Mouse (Mus musculus) lung, postnatal 0 days (tissue): Measurements from ENCODE around the gene Coro1b. TPM values are rescaled to one million over a fixed set of nuclear protein-coding genes. Genes with fewer than 3 reads are reported as not detected.

Experiments used
- ATAC-seq: fragments of 200-750 bp; cut with Nextera tagmentation; 2 replicates; pipeline ENCODE4 v1.8.0; 2017; ENCODE audit warnings: moderate library complexity
- DNase-seq: peaks from one replicate; pipeline ENCODE4 v3.0.0-alpha.2; 2016; ENCODE audit warnings: low spot score
- H3K27ac ChIP-seq: fragments of 300-500 bp; sonication (generic); 2 replicates; pipeline ENCODE4 v1.5.1; 2014; ENCODE audit warnings: antibody characterized with exemption, mild to moderate bottlenecking, low read length, mixed read lengths
- H3K27me3 ChIP-seq: fragments of 300-500 bp; sonication (generic); replicated peaks from 2 replicates; pipeline ENCODE4 v1.6.1; 2014; ENCODE audit warnings: low read length, mixed read lengths; ENCODE audit not compliant: insufficient read depth
- H3K36me3 ChIP-seq: fragments of 300-500 bp; sonication (generic); 2 replicates; pipeline ENCODE4 v1.6.1; 2014; ENCODE audit warnings: low read length, mixed read lengths; ENCODE audit not compliant: insufficient read depth
- H3K4me1 ChIP-seq: fragments of 300-500 bp; sonication (generic); 2 replicates; pipeline ENCODE4 v1.6.1; 2014; ENCODE audit warnings: antibody characterized with exemption, low read depth, low read length, mixed read lengths; ENCODE audit not compliant: insufficient read depth
- H3K4me2 ChIP-seq: fragments of 300-500 bp; sonication (generic); replicated peaks from 2 replicates; pipeline ENCODE4 v1.6.1; 2014; ENCODE audit warnings: low read depth, mild to moderate bottlenecking, low read length, moderate library complexity, mixed read lengths
- H3K4me3 ChIP-seq: fragments of 300-500 bp; sonication (generic); 2 replicates; pipeline ENCODE4 v1.5.1; 2014; ENCODE audit warnings: low read depth, low read length
- H3K9ac ChIP-seq: fragments of 300-500 bp; sonication (generic); replicated peaks from 2 replicates; pipeline ENCODE4 v1.6.1; 2014; ENCODE audit warnings: low read depth, mild to moderate bottlenecking
- H3K9me3 ChIP-seq: fragments of 300-500 bp; sonication (generic); 2 replicates; pipeline ENCODE4 v1.6.1; 2016; ENCODE audit warnings: low read length, mixed read lengths
- CTCF ChIP-seq: IDR thresholded peaks from 2 replicates; pipeline ENCODE4 v1.5.1; 2016; ENCODE audit warnings: antibody characterized with exemption, mild to moderate bottlenecking
- EP300 ChIP-seq: IDR thresholded peaks from 2 replicates; pipeline ENCODE4 v1.6.1; 2016; ENCODE audit warnings: antibody characterized with exemption, mild to moderate bottlenecking, control low read depth
- WGBS: fragments of 180-500 bp; shearing (Covaris S2); extraction: QIAGEN DNeasy Blood & Tissue Kit; methylation state at CpG from one replicate; pipeline ENCODE4 v1.1.7; 2014; 5-methylcytosine and 5-hydroxymethylcytosine counted together
- polyA plus RNA-seq: library from polyadenylated mRNA; unstranded; fragments of >200 nt; fragmentation: Nextera tagmentation; extraction: Ambion mirVana; gene quantifications from 2 replicates; pipeline ENCODE4 v1.2.1, GENCODE M21; 2015

The Coro1b gene
- polyA plus RNA-seq, 1 experiment from 2014 or later: 183 TPM

DNA sequence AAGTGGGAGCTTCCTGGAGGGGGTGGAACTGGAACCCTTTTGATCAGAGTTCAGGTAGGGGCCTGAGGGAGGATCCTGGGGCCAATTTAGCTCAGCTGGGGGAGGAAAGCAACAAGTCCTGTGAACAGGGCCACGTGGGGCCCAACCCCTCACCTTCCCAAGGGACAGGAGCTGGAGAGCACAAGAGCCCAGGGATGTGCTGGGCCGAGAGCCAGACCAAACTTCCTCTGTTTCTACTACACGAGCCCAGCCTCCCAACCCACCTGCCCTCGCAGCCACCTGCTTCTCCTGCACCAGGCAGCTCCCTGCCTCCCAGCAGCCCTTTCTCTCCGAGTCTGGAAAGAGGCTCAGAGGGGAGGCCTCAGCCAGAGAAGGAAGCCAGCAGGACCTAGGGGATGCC, 48.1 kb downstream of the Coro1b start:
- Histone ChIP-seq H3K27ac (no peak overlapping the region), H3K9ac (no peak overlapping the region), H3K27me3 (no peaks in the 10 kb centered on the region), H3K4me2 (no peak overlapping the region), H3K4me3 (no peak overlapping the region), H3K9me3 (no peaks in the 10 kb centered on the region), H3K4me1 (0 out of 2 replicates have a peak, but pooled peaks cover 2% of the 10 kb centered on the region), H3K36me3 (peaks cover 24% of the 10 kb centered on the region; the same call in 1 of the 2 replicates)
- ATAC-seq (no peak), DNase-seq (no peak)
- no peak for TF ChIP-seq CTCF
- no peak for TF ChIP-seq EP300
- 24% methylated on average over 5 of the region's 5 CpGs for WGBS

GRCm38 (mm10) chr19:4197180-4197579, 48.8 kb downstream of the Coro1b start:
- H3K36me3 ChIP-seq: peaks cover 24% of the 10 kb centered on the region; the same call in 1 of the 2 replicates
- no peak overlapping the region for H3K4me2 ChIP-seq
- H3K27ac ChIP-seq: no peak overlapping the region
- WGBS: 60% methylated on average over 3 of the region's 3 CpGs
- H3K4me1 ChIP-seq: 0 out of 2 replicates have a peak, but pooled peaks cover 2% of the 10 kb centered on the region
- no peak for ATAC-seq
- no peaks in the 10 kb centered on the region for H3K9me3 ChIP-seq
- DNase-seq: no peak
- H3K9ac ChIP-seq: no peak overlapping the region
- no peak overlapping the region for H3K4me3 ChIP-seq
- H3K27me3 ChIP-seq: no peaks in the 10 kb centered on the region
- TF ChIP-seq CTCF (no peak), EP300 (no peak)

- H3K27ac ChIP-seq: peak within 1 kb of the TSS; percentile 55
- H3K9ac ChIP-seq: peak within 1 kb of the TSS; percentile 61
- no peaks in the 10 kb centered on the region for H3K9me3 ChIP-seq
- H3K36me3 ChIP-seq: no peaks in the 10 kb centered on the region; the same call in 1 of the 2 replicates
- TF ChIP-seq EP300 (peak; percentile 67; the same call in 1 of the 2 replicates), CTCF (no peak)
- H3K4me1 ChIP-seq: no peaks in the 10 kb centered on the region; the same call in 1 of the 2 replicates
- peak within 1 kb of the TSS; percentile 52 for H3K4me3 ChIP-seq
- H3K4me2 ChIP-seq: peak within 1 kb of the TSS; percentile 93
- DNase-seq (peak; percentile 100), ATAC-seq (peak; percentile 89)
- under 1% methylated on average over 34 of the region's 34 CpGs for WGBS
- no peaks in the 10 kb centered on the region for H3K27me3 ChIP-seq
These were observed 53.0 kb downstream of the Coro1b start, which contains the start of gene Rad9a for GRCm38 (mm10) chr19:4201291-4201909. Rad9a (minus strand) TSS chr19:4201662.

DNA sequence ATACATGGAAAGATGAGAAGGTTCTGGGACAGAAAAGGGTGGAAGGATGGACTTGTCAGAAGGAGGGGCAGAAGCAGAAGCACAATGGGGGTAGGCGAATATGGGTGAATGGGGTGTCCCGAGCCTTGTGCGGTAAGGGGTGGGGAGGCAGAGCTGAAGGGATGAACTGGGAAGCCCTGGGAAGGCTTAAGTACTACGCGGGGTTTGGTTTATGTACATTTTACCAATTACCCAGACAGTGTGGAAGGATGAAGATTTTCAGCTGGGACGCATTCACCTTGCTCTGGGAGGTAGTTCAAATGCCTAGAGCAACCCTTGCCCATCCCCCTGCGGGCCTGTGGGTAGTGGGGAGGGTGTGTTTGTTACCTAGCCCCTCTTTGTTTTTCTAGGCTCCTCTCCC, 53.7 kb downstream of the Coro1b start:
- peak overlapping the region; percentile 52 for H3K4me3 ChIP-seq
- ATAC-seq (no peak), DNase-seq (no peak)
- peak overlapping the region; percentile 22; the same call in 1 of the 2 replicates for H3K27ac ChIP-seq
- H3K4me2 ChIP-seq: peak overlapping the region; percentile 93
- no peak for TF ChIP-seq EP300
- no peak for TF ChIP-seq CTCF
- H3K27me3 ChIP-seq: no peaks in the 10 kb centered on the region
- H3K36me3 ChIP-seq: no peaks in the 10 kb centered on the region; the same call in 1 of the 2 replicates
- H3K9me3 ChIP-seq: no peaks in the 10 kb centered on the region
- no peaks in the 10 kb centered on the region; the same call in 1 of the 2 replicates for H3K4me1 ChIP-seq
- H3K9ac ChIP-seq: peak overlapping the region; percentile 37; the same call in 1 of the 2 replicates
- WGBS: 25% methylated on average over 7 of the region's 7 CpGs

DNA sequence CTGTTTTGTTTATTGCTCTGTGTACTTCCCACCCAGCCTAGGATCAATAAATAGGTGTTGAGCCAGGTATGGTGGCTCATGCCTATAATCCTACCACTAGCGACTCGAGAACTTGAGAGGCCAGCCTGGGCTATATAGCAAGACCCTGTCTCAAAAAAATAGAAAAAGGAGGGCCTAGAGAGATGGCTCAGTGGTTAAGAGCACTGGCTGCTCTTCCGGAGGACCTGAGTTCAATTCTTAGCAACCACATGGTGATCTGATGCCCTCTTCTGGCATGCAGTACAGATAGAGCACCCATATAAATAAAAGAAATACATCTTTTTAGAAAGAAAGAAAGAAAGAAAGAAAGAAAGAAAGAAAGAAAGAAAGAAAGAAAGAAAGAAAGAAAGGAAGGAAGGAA, 54.7 kb downstream of the Coro1b start:
- WGBS: 57% methylated on average over 3 of the region's 3 CpGs
- no peaks in the 10 kb centered on the region; the same call in 1 of the 2 replicates for H3K4me1 ChIP-seq
- ATAC-seq (no peak), DNase-seq (no peak)
- H3K27me3 ChIP-seq: no peaks in the 10 kb centered on the region
- no peak overlapping the region for H3K4me3 ChIP-seq
- H3K4me2 ChIP-seq: no peak overlapping the region
- TF ChIP-seq CTCF (peak; percentile 28; the same call in 1 of the 2 replicates), EP300 (no peak)
- H3K9me3 ChIP-seq: no peaks in the 10 kb centered on the region
- no peak overlapping the region for H3K9ac ChIP-seq
- 0 out of 2 replicates have a peak overlapping the region, but pooled peaks have one; percentile 22 for H3K27ac ChIP-seq
- H3K36me3 ChIP-seq: no peaks in the 10 kb centered on the region

Other genes starting within 250 kb of the Coro1b start
- gene Tcirg1, start 241.5 kb upstream of the Coro1b start, polyA plus RNA-seq: 31.8 and 33.1 TPM in 2 replicates
- 203 and 225 TPM in 2 replicates for gene Ndufs8, start 235.8 kb upstream of the Coro1b start, polyA plus RNA-seq
- gene Aldh3b1, start 218.8 kb upstream of the Coro1b start, polyA plus RNA-seq: 33.2 and 38.3 TPM in 2 replicates
- 40.0 and 45.5 TPM in 2 replicates for gene Unc93b1, start 213.4 kb upstream of the Coro1b start, polyA plus RNA-seq
- gene Aldh3b3, start 190.0 kb upstream of the Coro1b start, polyA plus RNA-seq: 0.04 and 0.06 TPM in 2 replicates
- gene Aldh3b2, start 176.3 kb upstream of the Coro1b start, polyA plus RNA-seq: 0.47 and 0.71 TPM in 2 replicates
- gene Acy3, start 162.0 kb upstream of the Coro1b start, polyA plus RNA-seq: 14.9 and 15.7 TPM in 2 replicates
- gene Tbx10, start 155.9 kb upstream of the Coro1b start, polyA plus RNA-seq: not detected in 2 replicates
- gene Nudt8, start 148.0 kb upstream of the Coro1b start, polyA plus RNA-seq: 27.0 and 28.5 TPM in 2 replicates
- 1.1 TPM in 2 replicates for gene Gm49405, start 148.0 kb upstream of the Coro1b start, polyA plus RNA-seq
- gene Doc2g, start 145.3 kb upstream of the Coro1b start, polyA plus RNA-seq: 1.9 and 2.0 TPM in 2 replicates
- gene Ndufv1, start 135.8 kb upstream of the Coro1b start, polyA plus RNA-seq: 130 and 152 TPM in 2 replicates
- 273 and 288 TPM in 2 replicates for gene Gstp1, start 110.6 kb upstream of the Coro1b start, polyA plus RNA-seq
- gene Gstp2, start 102.6 kb upstream of the Coro1b start, polyA plus RNA-seq: 6.3 and 7.3 TPM in 2 replicates
- gene Gstp3, start 89.0 kb upstream of the Coro1b start, polyA plus RNA-seq: 6.5 and 6.9 TPM in 2 replicates
- gene Cabp2, start 67.0 kb upstream of the Coro1b start, polyA plus RNA-seq: not detected in 2 replicates
- gene Cdk2ap2, start 51.4 kb upstream of the Coro1b start, polyA plus RNA-seq: 154 and 164 TPM in 2 replicates
- gene Pitpnm1, start 48.6 kb upstream of the Coro1b start, polyA plus RNA-seq: 17.0 and 18.9 TPM in 2 replicates
- 78.5 and 82.1 TPM in 2 replicates for gene Aip, start 22.8 kb upstream of the Coro1b start, polyA plus RNA-seq
- not detected in 2 replicates for gene Gpr152, start 8.8 kb upstream of the Coro1b start, polyA plus RNA-seq
- gene Cabp4, start 4.6 kb upstream of the Coro1b start, polyA plus RNA-seq: 0.08 and 0.10 TPM in 2 replicates
- gene Ptprcap, start 5.0 kb downstream of the Coro1b start, polyA plus RNA-seq: 3.4 and 3.7 TPM in 2 replicates
- 28.4 and 35.1 TPM in 2 replicates for gene Rps6kb2, start 14.7 kb downstream of the Coro1b start, polyA plus RNA-seq
- gene Carns1, start 26.9 kb downstream of the Coro1b start, polyA plus RNA-seq: 1.8 and 2.6 TPM in 2 replicates
- 3.9 and 4.5 TPM in 2 replicates for gene Tbc1d10c, start 42.7 kb downstream of the Coro1b start, polyA plus RNA-seq
- 619 and 631 TPM in 2 replicates for gene Ppp1ca, start 43.4 kb downstream of the Coro1b start, polyA plus RNA-seq
- gene Rad9a, start 53.0 kb downstream of the Coro1b start, polyA plus RNA-seq: 14.1 and 14.3 TPM in 2 replicates
- gene Clcf1, start 65.6 kb downstream of the Coro1b start, polyA plus RNA-seq: 7.6 and 8.0 TPM in 2 replicates
- not detected in 2 replicates for gene AC109138.7, start 65.7 kb downstream of the Coro1b start, polyA plus RNA-seq
- 58.6 and 63.6 TPM in 2 replicates for gene Pold4, start 83.3 kb downstream of the Coro1b start, polyA plus RNA-seq
- 22.7 and 24.4 TPM in 2 replicates for gene Ssh3, start 120.6 kb downstream of the Coro1b start, polyA plus RNA-seq
- gene Ankrd13d, start 134.5 kb downstream of the Coro1b start, polyA plus RNA-seq: 2.0 and 2.6 TPM in 2 replicates
- gene Grk2, start 157.6 kb downstream of the Coro1b start, polyA plus RNA-seq: 13.9 and 14.0 TPM in 2 replicates
- gene Kdm2a, start 249.7 kb downstream of the Coro1b start, polyA plus RNA-seq: 16.5 and 18.5 TPM in 2 replicates